Mouse (Mus musculus) bone marrow macrophage, adult 2 months (primary cell): ENCODE data around the gene Cd63.

Source experiments
- CTCF ChIP-seq: IDR thresholded peaks from 2 replicates; pipeline ENCODE4 v1.5.1; 2012; ENCODE audit warnings: low read depth, mild to moderate bottlenecking, low read length, moderate library complexity
- POLR2A ChIP-seq: IDR thresholded peaks from 2 replicates; pipeline ENCODE4 v1.6.1; 2012; ENCODE audit warnings: mild to moderate bottlenecking, low read depth, low read length, borderline replicate concordance

DNA sequence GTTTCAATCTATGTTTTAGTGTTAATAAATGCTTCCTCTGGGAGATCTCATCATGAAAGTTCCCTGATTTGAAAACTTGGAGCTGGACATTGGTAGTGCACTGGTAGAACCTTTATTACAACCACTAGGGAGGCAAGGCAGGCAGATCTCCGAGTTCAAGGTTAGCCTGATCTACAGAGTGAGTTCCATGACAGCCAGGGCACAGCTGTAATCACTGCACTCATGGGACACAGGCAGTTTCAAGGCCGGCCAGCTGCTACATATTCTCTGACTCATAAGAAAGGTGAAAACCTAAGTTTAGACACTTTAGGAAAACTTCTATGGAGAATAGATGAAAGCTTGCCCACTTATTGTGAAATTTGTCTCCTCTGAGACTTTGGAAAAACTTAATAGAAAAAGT, 22.0 kb upstream of the Cd63 start:
- TF ChIP-seq CTCF (no peak), POLR2A (no peak)
